ENCODE assay signal across 8 mouse cellular contexts in genomic region chr4:13658843-13659511, GRCm38 (mm10).
DNase-seq lines count a peak whose midpoint lies in the region; ATAC-seq and TF ChIP-seq lines count a peak whose summit lies in the region.

No protein-coding gene starts in this region.

- H3K4me3 ChIP-seq in neural tube, embryonic 11.5 days (ENCODE audit: low read depth, low read length), result no peak overlapping the region
- H3K4me3 ChIP-seq in forebrain, embryonic 16.5 days (replicated peaks; ENCODE audit: low read length), result no peak overlapping the region
- no peak overlapping the region for H3K4me3 ChIP-seq in intestine, postnatal 0 days (ENCODE audit: low read depth, low read length)

- no peaks in the 10 kb centered on the region for H3K27me3 ChIP-seq in neural tube, embryonic 11.5 days (ENCODE audit: control insufficient read depth, insufficient read depth, low read length)
- no peaks in the 10 kb centered on the region for H3K27me3 ChIP-seq in forebrain, embryonic 16.5 days (replicated peaks; ENCODE audit: control insufficient read depth, insufficient read depth, low read length)
- H3K27me3 ChIP-seq in intestine, postnatal 0 days (replicated peaks; ENCODE audit: control insufficient read depth, insufficient read depth, low read length), result no peaks in the 10 kb centered on the region

- WGBS in neural tube, embryonic 11.5 days, result 45% methylated on average over 3 of the region's 3 CpGs
- WGBS in forebrain, embryonic 16.5 days, result 19% methylated on average over 3 of the region's 3 CpGs
- WGBS in intestine, postnatal 0 days, result 57% methylated on average over 3 of the region's 3 CpGs

- no peaks in the 10 kb centered on the region for H3K9me3 ChIP-seq in neural tube, embryonic 11.5 days (ENCODE audit: control insufficient read depth, low read length)
- no peaks in the 10 kb centered on the region for H3K9me3 ChIP-seq in forebrain, embryonic 16.5 days (ENCODE audit: control insufficient read depth, low read length)
- no peaks in the 10 kb centered on the region for H3K9me3 ChIP-seq in intestine, postnatal 0 days (ENCODE audit: control insufficient read depth)

- TF ChIP-seq CTCF in intestine, postnatal 0 days (IDR thresholded peaks at IDR 0.05; ENCODE audit: low read depth), result no peak

- peaks cover 2% of the 10 kb centered on the region; the same call in 1 of the 2 replicates for H3K4me1 ChIP-seq in neural tube, embryonic 11.5 days (ENCODE audit: control insufficient read depth, insufficient read depth, low read length)
- H3K4me1 ChIP-seq in forebrain, embryonic 16.5 days (replicated peaks; ENCODE audit: control insufficient read depth, insufficient read depth, low read length), result peaks cover 8% of the 10 kb centered on the region; the same call in 1 of the 2 replicates
- H3K4me1 ChIP-seq in intestine, postnatal 0 days (replicated peaks; ENCODE audit: control insufficient read depth, insufficient read depth, low read length), result no peaks in the 10 kb centered on the region

- H3K9ac ChIP-seq in neural tube, embryonic 11.5 days (ENCODE audit: low read length), result no peak overlapping the region
- H3K9ac ChIP-seq in forebrain, embryonic 16.5 days (replicated peaks; ENCODE audit: low read depth, low read length), result no peak overlapping the region
- H3K9ac ChIP-seq in intestine, postnatal 0 days (ENCODE audit: low read depth, low read length), result no peak overlapping the region

- H3K36me3 ChIP-seq in neural tube, embryonic 11.5 days (ENCODE audit: control insufficient read depth, insufficient read depth, low read length), result no peaks in the 10 kb centered on the region
- no peaks in the 10 kb centered on the region for H3K36me3 ChIP-seq in forebrain, embryonic 16.5 days (ENCODE audit: control insufficient read depth, insufficient read depth)
- H3K36me3 ChIP-seq in intestine, postnatal 0 days (ENCODE audit: control insufficient read depth, insufficient read depth), result no peaks in the 10 kb centered on the region

- H3K4me2 ChIP-seq in neural tube, embryonic 11.5 days (ENCODE audit: low read depth), result no peak overlapping the region
- H3K4me2 ChIP-seq in forebrain, embryonic 16.5 days (ENCODE audit: low read length), result no peak overlapping the region
- H3K4me2 ChIP-seq in intestine, postnatal 0 days (replicated peaks; ENCODE audit: low read depth), result no peak overlapping the region

- H3K27ac ChIP-seq in neural tube, embryonic 11.5 days (ENCODE audit: low read depth, low read length), result no peak overlapping the region
- H3K27ac ChIP-seq in forebrain, embryonic 16.5 days (ENCODE audit: low read length), result 0 out of 2 replicates have a peak overlapping the region, but pooled peaks have one; percentile 5
- no peak overlapping the region for H3K27ac ChIP-seq in intestine, postnatal 0 days (ENCODE audit: low read depth, low read length)

- peak; percentile 50; the same call in 1 of the 2 replicates for ATAC-seq in frontal cortex, adult (ENCODE audit: low TSS enrichment)
- ATAC-seq in neural tube, embryonic 11.5 days (ENCODE audit: insufficient read depth, low FRiP score, low TSS enrichment), result peak; percentile 53; the same call in 1 of the 2 replicates
- peak; percentile 96 for ATAC-seq in forebrain, embryonic 16.5 days
- no peak for ATAC-seq in intestine, postnatal 0 days

- no peak for DNase-seq in frontal cortex, postnatal 25 days (ENCODE audit: low spot score in 2 of 2)
- DNase-seq in neural tube, embryonic 11.5 days (ENCODE audit: low spot score), result peak; percentile 34
- DNase-seq in neural tube, embryonic 10.5 days (ENCODE audit: extremely low spot score, low spot score), result no peak
- DNase-seq in lung, postnatal 14 days, result peak; percentile 21
- DNase-seq in yolk sac, embryonic 10.5 days (ENCODE audit: low spot score), result no peak

Comparison
In these comparisons a context has a peak if more than half of its experiments do, and no peak if none do; other contexts are left out.
1. DNase-seq: peak in neural tube, embryonic 11.5 days (single experiment) and lung, postnatal 14 days (single experiment); none in frontal cortex, postnatal 25 days (0 of 2), neural tube, embryonic 10.5 days (single experiment) and yolk sac, embryonic 10.5 days (single experiment).